Mouse (Mus musculus) bone marrow, adult 2 months (tissue): ENCODE data around the gene Lrrc73.

Source experiments
- CTCF ChIP-seq: fragments of 200-500 bp; IDR thresholded peaks from 2 replicates; pipeline ENCODE4 v1.5.1; 2011; ENCODE audit warnings: low read length, control low read depth; ENCODE audit not compliant: control insufficient read depth, insufficient read depth
- POLR2A ChIP-seq: fragments of 200-500 bp; IDR thresholded peaks from 2 replicates; pipeline ENCODE4 v1.6.1; 2011; ENCODE audit warnings: low read depth, mild to moderate bottlenecking, control low read depth, low read length, borderline replicate concordance; ENCODE audit not compliant: control insufficient read depth

- TF ChIP-seq POLR2A: no peak
- peak; percentile 85 for TF ChIP-seq CTCF
These were observed 12.7 kb downstream of the Lrrc73 start for GRCm38 (mm10) chr17:46265918-46266618.
